Mouse (Mus musculus): Measurements from ENCODE around the gene Mtss1l.

Mtss1l gene

DNA sequence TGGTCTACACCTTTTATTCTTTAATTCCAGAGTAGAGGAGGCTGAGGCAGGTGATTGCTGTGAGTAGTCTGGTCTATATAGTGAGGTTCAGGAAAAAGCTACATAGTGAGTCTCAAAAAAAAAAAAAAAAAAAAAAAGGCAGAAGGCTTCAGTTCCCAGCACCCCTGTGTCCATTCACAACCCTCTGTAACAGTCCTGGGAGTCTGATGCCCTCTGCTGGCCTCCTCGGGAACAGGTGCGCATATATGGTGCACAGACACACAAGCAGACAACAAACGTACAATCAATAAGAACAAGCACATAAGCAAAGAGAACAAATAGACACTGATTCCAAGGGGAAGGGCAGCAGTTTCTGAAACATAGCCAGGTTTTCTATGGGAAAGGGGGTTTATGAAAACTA lies 55.1 kb downstream of the Mtss1l start:
- 86% methylated on average over 3 of the region's 3 CpGs for WGBS

DNA sequence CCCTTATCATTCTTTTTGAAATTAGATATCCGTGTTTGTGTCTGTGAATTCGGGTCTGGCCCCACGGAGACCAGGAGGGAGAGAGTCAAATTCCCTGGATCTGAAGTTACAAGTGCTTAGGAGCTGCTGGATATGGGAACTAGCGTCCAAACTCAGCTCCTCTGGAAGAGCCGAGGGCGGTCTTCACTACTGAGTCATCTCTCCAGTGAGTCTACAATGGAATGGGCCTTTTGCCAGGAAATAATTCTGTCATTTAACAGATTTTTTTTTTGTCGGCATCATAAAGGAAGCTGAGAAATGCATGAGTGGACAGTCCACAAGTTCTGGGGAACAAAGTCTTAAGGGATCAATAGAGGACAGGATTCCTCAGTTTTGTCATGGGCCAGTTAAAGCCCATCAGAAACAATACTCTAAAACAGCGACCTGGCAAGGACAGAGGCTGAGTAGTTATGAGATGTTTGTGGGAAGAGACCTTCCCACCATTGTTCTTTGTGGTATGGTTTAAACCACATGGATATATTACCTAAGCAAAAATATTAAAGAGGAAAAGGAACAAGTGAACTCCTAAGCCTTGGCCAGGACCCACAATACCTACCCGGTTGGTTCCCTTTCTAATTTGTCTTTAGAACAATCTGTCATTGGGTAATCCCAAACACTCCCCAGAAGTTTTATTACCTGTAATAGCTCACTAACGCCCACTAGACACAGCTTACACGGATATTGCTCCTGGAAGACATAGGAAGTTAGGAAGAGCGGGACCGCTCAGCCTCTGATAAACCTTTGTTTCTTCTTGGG lies 58.8 kb downstream of the Mtss1l start:
- 69% methylated on average over 13 of the region's 13 CpGs for WGBS

DNA sequence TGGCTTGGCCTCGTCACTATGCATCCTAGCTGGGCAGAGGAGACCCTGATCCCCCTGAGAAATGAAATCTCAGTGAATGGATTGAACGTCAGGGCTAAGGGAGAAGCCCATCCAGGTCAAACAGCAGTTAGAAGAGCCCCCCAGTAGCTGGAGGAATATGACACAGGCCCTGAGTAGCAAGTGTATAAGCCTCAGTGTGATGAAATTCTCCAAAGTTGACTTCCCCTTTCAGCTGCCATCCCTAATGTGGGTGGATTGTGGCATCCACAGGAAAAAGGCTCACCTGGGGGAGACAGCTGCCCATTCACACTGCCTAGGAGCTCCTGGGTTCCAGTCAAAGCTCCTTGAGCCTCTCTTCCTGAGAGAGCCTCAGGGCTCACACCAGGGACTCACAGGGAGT lies 64.1 kb downstream of the Mtss1l start:
- 88% methylated on average over 2 of the region's 2 CpGs for WGBS

DNA sequence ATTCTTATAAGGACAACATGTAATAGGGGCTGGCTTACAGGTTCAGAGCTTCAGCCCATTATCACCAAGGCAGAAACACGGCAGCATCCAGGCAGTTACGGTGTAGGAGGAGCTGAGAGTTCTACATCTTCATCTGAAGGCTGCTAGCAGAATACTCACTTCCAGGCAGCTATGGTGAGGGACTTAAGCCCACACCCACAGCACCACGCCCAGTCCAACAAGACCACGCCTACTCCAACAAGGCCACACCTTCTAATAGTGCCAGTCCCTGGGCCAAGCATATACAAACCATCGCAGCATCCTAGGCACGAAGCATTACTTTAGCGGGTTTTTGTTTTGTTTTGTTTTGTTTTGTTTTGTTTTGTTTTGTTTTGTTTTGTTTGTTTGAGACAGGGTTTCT lies 65.2 kb downstream of the Mtss1l start:
- WGBS: 74% methylated on average over 7 of the region's 7 CpGs

DNA sequence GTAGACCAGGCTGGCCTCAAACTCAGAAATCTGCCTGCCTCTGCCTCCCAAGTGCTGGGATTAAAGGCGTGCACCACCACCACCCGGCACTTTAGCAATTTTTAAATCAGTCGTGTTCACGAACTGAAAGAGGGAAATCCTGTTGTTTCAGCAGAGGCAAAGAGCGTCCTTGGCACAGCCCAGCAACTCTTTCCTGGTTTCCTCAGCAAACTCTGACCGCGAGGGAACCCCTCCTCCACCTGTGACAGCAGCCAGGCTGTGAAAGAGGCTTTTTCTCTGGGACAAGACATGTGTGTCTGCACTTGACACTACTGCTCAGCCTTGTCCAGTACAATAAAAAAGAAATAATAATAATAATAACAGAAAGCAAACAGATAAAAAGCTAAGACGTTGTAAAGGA lies 65.7 kb downstream of the Mtss1l start:
- WGBS: 63% methylated on average over 8 of the region's 8 CpGs

DNA sequence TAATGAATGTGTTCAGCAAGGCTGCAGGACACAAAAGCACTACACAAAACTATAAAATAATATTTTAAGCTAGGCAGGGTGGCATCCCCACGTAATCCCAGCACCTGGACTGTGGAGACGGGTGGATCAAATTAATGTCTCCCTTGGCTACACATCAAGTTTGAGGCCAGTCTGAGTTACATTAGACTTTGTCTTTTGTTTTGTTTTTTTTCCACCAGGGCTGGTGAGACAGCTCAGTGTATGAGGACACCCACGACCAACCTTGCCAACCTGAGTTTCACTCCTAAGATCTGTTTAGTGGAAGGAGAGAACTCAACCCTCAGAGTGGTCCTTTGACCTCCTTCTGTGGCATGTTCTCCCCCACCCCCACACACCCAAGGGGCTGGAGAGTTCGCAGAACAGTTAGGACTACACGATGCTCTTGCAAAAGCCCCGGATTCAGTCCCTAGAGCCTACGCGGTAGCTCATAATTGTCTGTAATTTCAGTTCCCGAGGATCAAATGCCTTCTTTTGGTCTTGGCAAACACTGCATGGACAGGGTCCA lies 66.2 kb downstream of the Mtss1l start:
- 87% methylated on average over 9 of the region's 9 CpGs for WGBS

DNA sequence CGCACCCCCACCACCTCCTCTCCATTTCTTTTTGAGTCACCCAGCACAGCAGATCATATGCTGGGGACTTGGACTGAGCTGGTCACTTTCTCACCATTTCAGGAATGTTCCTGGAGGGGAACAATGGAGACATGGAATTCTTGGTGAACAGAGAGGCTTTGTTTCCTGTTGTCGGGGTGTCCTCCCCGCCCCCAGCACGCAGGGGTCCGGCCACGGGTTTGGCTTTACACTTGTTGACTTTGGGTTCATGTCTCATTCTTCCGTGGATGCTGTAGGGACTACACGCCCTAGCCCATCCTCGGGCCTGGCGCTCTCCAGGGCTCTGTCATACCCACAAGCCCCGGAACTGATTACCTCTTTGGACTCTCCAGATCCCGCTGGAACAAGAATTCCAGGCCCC lies 67.7 kb downstream of the Mtss1l start:
- 73% methylated on average over 12 of the region's 12 CpGs for WGBS

DNA sequence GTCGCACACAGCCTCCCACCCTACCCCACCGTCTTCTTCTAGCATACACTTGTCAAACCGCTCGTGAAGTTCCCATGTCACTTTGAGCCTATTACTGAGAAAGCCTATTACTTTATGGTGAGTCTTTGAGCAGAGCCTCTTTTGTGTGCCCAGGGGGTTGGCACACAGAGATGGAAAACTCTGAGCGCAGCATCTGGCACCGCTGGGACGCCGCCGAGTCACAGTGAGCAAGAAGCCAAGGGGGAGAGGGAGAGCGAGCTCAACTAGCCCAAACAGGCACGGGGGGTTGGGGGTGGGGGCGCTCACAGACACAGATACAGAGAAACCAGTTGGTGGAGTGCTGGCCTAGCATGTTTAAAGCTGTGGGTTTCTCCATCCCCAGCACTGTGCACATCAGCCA lies 68.3 kb downstream of the Mtss1l start:
- 58% methylated on average over 12 of the region's 12 CpGs for WGBS

DNA sequence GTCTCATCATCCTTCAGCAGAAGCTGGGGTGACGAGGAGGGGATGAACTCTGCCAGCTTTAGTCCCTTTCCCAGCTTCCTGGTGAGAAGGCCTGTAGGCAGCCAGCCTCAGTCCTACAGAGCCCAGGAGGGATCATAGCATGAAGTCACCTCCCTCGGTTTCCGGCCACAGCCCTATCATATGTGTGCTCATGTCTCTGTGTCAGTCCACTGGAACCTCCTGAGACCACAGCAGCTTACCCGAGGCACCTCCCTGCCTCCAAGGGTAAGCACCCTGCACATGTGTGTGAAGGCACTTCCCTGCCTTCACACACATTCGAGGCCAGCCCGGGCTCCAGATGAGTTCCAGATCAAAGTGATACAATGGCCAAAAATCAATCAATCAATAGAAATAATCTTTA lies 69.0 kb downstream of the Mtss1l start:
- 85% methylated on average over 6 of the region's 6 CpGs for WGBS
